Comparison of ENCODE assay signal across 11 mouse cellular contexts in the genomic region with DNA sequence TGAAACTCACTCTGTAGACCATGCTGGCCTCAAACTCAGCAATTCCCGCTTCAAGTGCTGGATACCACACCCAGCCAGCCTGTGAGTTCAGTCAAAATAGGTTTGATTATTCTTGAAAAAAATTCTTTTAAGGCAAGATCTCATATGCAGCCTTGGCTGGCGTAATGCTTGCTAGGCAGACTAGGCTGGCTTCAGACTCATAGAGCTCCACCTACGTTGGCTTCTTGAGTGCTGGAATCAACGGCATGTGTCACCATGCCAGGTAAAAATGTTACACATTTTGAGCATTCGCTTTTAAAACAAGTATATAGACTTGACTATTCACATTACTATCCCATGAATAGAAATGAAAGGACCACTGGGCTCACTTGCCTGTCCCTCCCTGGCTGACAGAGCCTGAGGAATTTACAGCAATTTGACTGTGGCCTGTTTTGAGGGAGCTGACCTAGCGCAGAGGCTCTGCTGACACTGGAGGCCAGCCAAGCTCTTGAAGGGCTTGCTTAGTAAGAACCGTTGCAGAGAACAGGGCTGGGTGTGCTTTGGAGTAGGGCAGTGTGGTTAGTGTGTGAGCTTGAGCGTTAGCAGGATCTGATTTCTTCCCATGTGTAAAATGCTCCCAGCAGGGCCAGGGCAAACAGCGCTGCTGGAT. TPM values are rescaled to one million over a fixed set of nuclear protein-coding genes. Genes with fewer than 3 reads are reported as not detected.
DNase-seq lines count a peak whose midpoint lies in the region; ATAC-seq and TF ChIP-seq lines count a peak whose summit lies in the region.
"Had no signal": no experiment of that assay in that cellular context is flagged by ENCODE, and none has a peak within 500 bp of the region (broad histone marks: within the 10 kb centered on the region; RNA-seq: fewer than 3 reads in every experiment).

No protein-coding gene starts in this region.

- H3K4me1 ChIP-seq in kidney, embryonic 14.5 days (ENCODE audit: control insufficient read depth, insufficient read depth, low read length), result peaks cover 1% of the 10 kb centered on the region; the same call in 1 of the 2 replicates
- H3K4me1 ChIP-seq in embryonic fibroblast, embryonic 13.5 days (ENCODE audit: control insufficient read depth, insufficient read depth, low read length), result no peaks in the 10 kb centered on the region
- peaks cover 15% of the 10 kb centered on the region for H3K4me1 ChIP-seq in forebrain, embryonic 13.5 days

- H3K4me3 ChIP-seq in kidney, embryonic 14.5 days (ENCODE audit: low read length), result no peak overlapping the region
- no peak overlapping the region for H3K4me3 ChIP-seq in embryonic fibroblast, embryonic 13.5 days (ENCODE audit: insufficient read depth, low read length)
- H3K4me3 ChIP-seq in forebrain, embryonic 13.5 days, result no peak overlapping the region
- H3K4me3 ChIP-seq: erythroblast, embryonic 14.5 days had no signal

- ATAC-seq in kidney, embryonic 14.5 days (ENCODE audit: low FRiP score, low TSS enrichment), result no peak
- no peak for ATAC-seq in forebrain, embryonic 13.5 days
- ATAC-seq: hindbrain, embryonic 16.5 days had no signal

- no peak for TF ChIP-seq CTCF in embryonic fibroblast, embryonic 13.5 days (IDR thresholded peaks at IDR 0.05; ENCODE audit: borderline replicate concordance, insufficient read depth, low read length)

- peaks cover 76% of the 10 kb centered on the region for H3K36me3 ChIP-seq in kidney, embryonic 14.5 days (ENCODE audit: control insufficient read depth, insufficient read depth, low read length)
- peaks cover 97% of the 10 kb centered on the region for H3K36me3 ChIP-seq in forebrain, embryonic 13.5 days (ENCODE audit: poor library complexity, severe bottlenecking)

- no peaks in the 10 kb centered on the region for H3K27me3 ChIP-seq in kidney, embryonic 14.5 days (ENCODE audit: control insufficient read depth, insufficient read depth, low read length)
- no peaks in the 10 kb centered on the region for H3K27me3 ChIP-seq in forebrain, embryonic 13.5 days

- H3K9me3 ChIP-seq in kidney, embryonic 14.5 days (ENCODE audit: control insufficient read depth, low read length), result no peaks in the 10 kb centered on the region
- H3K9me3 ChIP-seq in forebrain, embryonic 13.5 days (replicated peaks), result no peaks in the 10 kb centered on the region

- no peak overlapping the region for H3K9ac ChIP-seq in kidney, embryonic 14.5 days (ENCODE audit: low read depth, low read length)
- H3K9ac ChIP-seq in forebrain, embryonic 13.5 days, result no peak overlapping the region

- H3K4me2 ChIP-seq in kidney, embryonic 14.5 days (replicated peaks; ENCODE audit: low read depth, low read length), result no peak overlapping the region
- no peak overlapping the region for H3K4me2 ChIP-seq in forebrain, embryonic 13.5 days

- H3K27ac ChIP-seq in kidney, embryonic 14.5 days (ENCODE audit: low read depth, low read length), result no peak overlapping the region
- peak overlapping the region; percentile 42 for H3K27ac ChIP-seq in embryonic fibroblast, embryonic 13.5 days (ENCODE audit: insufficient read depth, low read length)
- no peak overlapping the region for H3K27ac ChIP-seq in forebrain, embryonic 13.5 days

- 81% methylated on average over 9 of the region's 9 CpGs for WGBS in kidney, embryonic 14.5 days
- 93% methylated on average over 9 of the region's 9 CpGs for WGBS in forebrain, embryonic 13.5 days

- DNase-seq in kidney, adult 11 months, result peak; percentile 83
- DNase-seq in kidney, adult 8-10 months, result peak; percentile 64 to 79
- DNase-seq in lung, postnatal 25 days (ENCODE audit: low spot score), result peak; percentile 86
- no peak for DNase-seq in layer of hippocampus, adult 11-12 months (ENCODE audit: low spot score)
- DNase-seq in left cerebral cortex, adult 18-20 months (ENCODE audit: low spot score in 2 of 2), result no peak
- DNase-seq: right cerebral cortex, postnatal 25 days had no signal

- TF ChIP-seq POLR2A in embryonic fibroblast, embryonic 13.5 days (IDR thresholded peaks at IDR 0.05; ENCODE audit: low read depth, low read length), result no peak

RNA-seq across cellular contexts. Expression of a gene that starts 6.2 kb away (rescaled TPM):
- polyA plus RNA-seq in kidney, embryonic 14.5 days (2014; fragmentation: Nextera tagmentation; extraction: Ambion mirVana), result 36.2 and 41.5 TPM in 2 replicates
- polyA plus RNA-seq in embryonic fibroblast, embryonic 13.5 days (2011; ENCODE audit: insufficient read length, low read depth, missing spikeins), result 29.0 and 37.3 TPM in 2 replicates
- polyA plus RNA-seq in forebrain, embryonic 13.5 days (2015; fragmentation: Nextera tagmentation; extraction: Ambion mirVana), result 31.6 and 36.6 TPM in 2 replicates
- total RNA-seq in left cerebral cortex, adult 18-20 months (2021), result 10 to 100 TPM; 56.4 to 57.5 TPM

RNA-seq across cellular contexts. Expression of a gene that starts 6.4 kb away (rescaled TPM):
- 76.5 and 92.2 TPM in 2 replicates for polyA plus RNA-seq in kidney, embryonic 14.5 days (2014; fragmentation: Nextera tagmentation; extraction: Ambion mirVana)
- polyA plus RNA-seq in embryonic fibroblast, embryonic 13.5 days (2011; ENCODE audit: insufficient read length, low read depth, missing spikeins), result 31.8 and 34.7 TPM in 2 replicates
- polyA plus RNA-seq in forebrain, embryonic 13.5 days (2015; fragmentation: Nextera tagmentation; extraction: Ambion mirVana), result 331 and 355 TPM in 2 replicates
- total RNA-seq in left cerebral cortex, adult 18-20 months (2021), result 10 to 100 TPM; 53.6 to 56.3 TPM

RNA-seq across cellular contexts. Expression of a gene that starts 12.7 kb away (rescaled TPM):
- polyA plus RNA-seq in kidney, embryonic 14.5 days (2014; fragmentation: Nextera tagmentation; extraction: Ambion mirVana), result 79.0 and 101 TPM in 2 replicates
- polyA plus RNA-seq in embryonic fibroblast, embryonic 13.5 days (2011; ENCODE audit: insufficient read length, low read depth, missing spikeins), result 86.9 and 89.8 TPM in 2 replicates
- polyA plus RNA-seq in forebrain, embryonic 13.5 days (2015; fragmentation: Nextera tagmentation; extraction: Ambion mirVana), result 57.1 and 62.2 TPM in 2 replicates
- 10 to 100 TPM; 39.9 to 41.3 TPM for total RNA-seq in left cerebral cortex, adult 18-20 months (2021)

RNA-seq across cellular contexts. Expression of a gene that starts 12.8 kb away (rescaled TPM):
- 30.6 and 44.7 TPM in 2 replicates for polyA plus RNA-seq in kidney, embryonic 14.5 days (2014; fragmentation: Nextera tagmentation; extraction: Ambion mirVana)
- polyA plus RNA-seq in embryonic fibroblast, embryonic 13.5 days (2011; ENCODE audit: insufficient read length, low read depth, missing spikeins), result 58.6 and 67.3 TPM in 2 replicates
- 51.8 and 52.2 TPM in 2 replicates for polyA plus RNA-seq in forebrain, embryonic 13.5 days (2015; fragmentation: Nextera tagmentation; extraction: Ambion mirVana)
- total RNA-seq in left cerebral cortex, adult 18-20 months (2021), result 10 to 100 TPM; 62.9 to 63.7 TPM

RNA-seq across cellular contexts. Expression of a gene that starts 23.8 kb away (rescaled TPM):
- polyA plus RNA-seq in kidney, embryonic 14.5 days (2014; fragmentation: Nextera tagmentation; extraction: Ambion mirVana), result 37.8 and 50.0 TPM in 2 replicates
- 40.5 and 41.1 TPM in 2 replicates for polyA plus RNA-seq in embryonic fibroblast, embryonic 13.5 days (2011; ENCODE audit: insufficient read length, low read depth, missing spikeins)
- polyA plus RNA-seq in forebrain, embryonic 13.5 days (2015; fragmentation: Nextera tagmentation; extraction: Ambion mirVana), result 38.6 and 39.9 TPM in 2 replicates
- 10 to 100 TPM; 30.6 to 32.3 TPM for total RNA-seq in left cerebral cortex, adult 18-20 months (2021)

Comparison
In these comparisons a context has a peak if more than half of its experiments do, and no peak if none do; other contexts are left out.
1. DNase-seq: peak in kidney, adult 11 months (single experiment), kidney, adult 8-10 months (2 of 2) and lung, postnatal 25 days (single experiment); none in layer of hippocampus, adult 11-12 months (single experiment) and left cerebral cortex, adult 18-20 months (0 of 2).